Mouse (Mus musculus) G1E (cell line): ENCODE data around the gene Xlr5a. TPM values are rescaled to one million over a fixed set of nuclear protein-coding genes. Genes with fewer than 3 reads are reported as not detected.
"Not testable (repeated sequence)": the region's sequence is repeated elsewhere in the genome, so short reads cannot be mapped to it uniquely, and the experiment has no call there.

Source experiments
- ATAC-seq: 2 replicates; pipeline ENCODE4 v1.8.0; 2016; ENCODE audit warnings: mild to moderate bottlenecking; ENCODE audit not compliant: insufficient number of reproducible peaks, poor library complexity, low FRiP score, severe bottlenecking; ENCODE audit errors: extremely low read depth
- DNase-seq: peaks from one replicate; pipeline ENCODE4 v3.0.0; 2012; ENCODE audit warnings: low spot score
- H3K27me3 ChIP-seq: 2 replicates; pipeline ENCODE4 v1.6.1; 2012; ENCODE audit warnings: mild to moderate bottlenecking, low read length, inconsistent platforms; ENCODE audit not compliant: insufficient read depth
- H3K36me3 ChIP-seq: replicated peaks from 2 replicates; pipeline ENCODE3; 2012; ENCODE audit warnings: mild to moderate bottlenecking, inconsistent platforms
- H3K4me1 ChIP-seq: 2 replicates; pipeline ENCODE4 v1.6.1; 2012; ENCODE audit warnings: low read depth, low read length, inconsistent platforms, mixed read lengths; ENCODE audit not compliant: insufficient read depth
- H3K4me3 ChIP-seq: 2 replicates; pipeline ENCODE4 v1.5.1; 2012; ENCODE audit warnings: low read depth, mild to moderate bottlenecking, inconsistent platforms, low read length, moderate library complexity, mixed read lengths
- H3K9me3 ChIP-seq: replicated peaks from 2 replicates; pipeline ENCODE4 v1.6.1; 2012; ENCODE audit warnings: inconsistent platforms
- CTCF ChIP-seq: IDR thresholded peaks from 2 replicates; pipeline ENCODE4 v1.5.1; 2012; ENCODE audit warnings: low read depth, low read length, inconsistent platforms, mixed read lengths
- GATA1 ChIP-seq: IDR thresholded peaks from 2 replicates; pipeline ENCODE4 v1.6.1; 2012; ENCODE audit warnings: borderline replicate concordance, low read length, inconsistent platforms, mixed read lengths
- GATA2 ChIP-seq: IDR thresholded peaks from 2 replicates; pipeline ENCODE4 v1.6.1; 2012; ENCODE audit warnings: low read depth, low read length, inconsistent platforms, borderline replicate concordance
- POLR2AphosphoS5 ChIP-seq: IDR thresholded peaks from 2 replicates; pipeline ENCODE4 v1.6.1; 2012; ENCODE audit warnings: low read depth, low read length, inconsistent platforms; ENCODE audit not compliant: insufficient replicate concordance
- TAL1 ChIP-seq: conservative IDR thresholded peaks from 2 replicates; pipeline ENCODE4 v1.6.1; 2012; ENCODE audit warnings: low read depth, low read length, inconsistent platforms, mixed read lengths
- polyA plus RNA-seq: library from polyadenylated mRNA; stranded (reverse); fragments of >175 nt; gene quantifications from 2 replicates; pipeline ENCODE4 v1.2.3, GENCODE M21; 2012
- total RNA-seq, 2 experiments: library from RNA; stranded (forward) in 1 of 2; stranded (reverse) in 1 of 2; fragments of 200-1000 nt in 1 of 2; fragments of >200 nt in 1 of 2; fragmentation: Nextera tagmentation in 1 of 2; gene quantifications; 2 replicates each; pipeline ENCODE4 v1.2.3; 2014 to 2017

Xlr5a gene
- total and polyA plus RNA-seq, 3 experiments, result not detected

DNA sequence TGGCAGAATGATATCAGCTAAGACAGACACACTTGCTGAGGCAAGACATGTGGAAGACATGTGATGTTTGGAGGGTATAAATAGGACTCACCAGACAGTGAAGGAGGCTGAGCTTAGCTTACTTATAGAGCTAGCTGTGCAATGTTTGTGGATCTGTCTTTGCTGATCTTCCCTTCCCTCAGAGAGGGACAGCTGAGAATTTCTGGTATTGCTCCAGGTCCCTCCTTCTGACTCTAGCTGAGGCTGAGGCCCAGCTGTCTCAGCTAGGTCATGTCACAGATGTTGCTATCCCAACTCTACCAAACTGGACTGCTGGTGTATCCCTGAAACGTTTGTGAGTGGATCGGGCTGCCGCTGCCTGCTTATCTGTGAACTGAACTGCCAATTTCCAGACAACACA lies 28.3 kb upstream of the Xlr5a start:
- no peaks in the 10 kb centered on the region for H3K4me1 ChIP-seq
- TF ChIP-seq GATA2, result no peak
- TF ChIP-seq TAL1, result no peak
- TF ChIP-seq CTCF, result no peak
- TF ChIP-seq GATA1, result no peak
- no peak for TF ChIP-seq POLR2AphosphoS5
- no peaks in the 10 kb centered on the region for H3K9me3 ChIP-seq
- no peaks in the 10 kb centered on the region for H3K27me3 ChIP-seq
- ATAC-seq (no peak), DNase-seq (no peak)
- H3K36me3 ChIP-seq, result no peaks in the 10 kb centered on the region
- H3K4me3 ChIP-seq, result no peak overlapping the region

DNA sequence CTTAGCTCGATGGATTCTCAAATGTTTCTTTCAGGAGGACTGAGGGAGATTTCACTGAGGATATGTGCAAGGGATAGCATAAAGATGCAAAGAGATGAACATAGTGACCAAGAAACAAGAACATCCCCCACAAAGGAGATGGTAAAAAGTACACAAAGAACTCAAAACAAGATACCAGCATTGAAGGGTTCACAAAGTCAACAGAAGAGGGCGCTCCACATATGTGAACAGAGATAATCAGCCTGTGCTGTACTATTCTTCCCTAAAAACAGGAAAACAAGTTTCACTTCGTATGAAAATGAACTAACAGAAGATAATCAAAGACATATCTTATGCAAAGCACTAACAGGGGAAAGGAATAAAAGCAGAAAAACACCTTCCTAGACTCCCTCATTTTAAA lies 19.7 kb upstream of the Xlr5a start:
- no peak overlapping the region for H3K4me3 ChIP-seq
- no peaks in the 10 kb centered on the region for H3K27me3 ChIP-seq
- no peaks in the 10 kb centered on the region for H3K9me3 ChIP-seq
- no peak for TF ChIP-seq TAL1
- TF ChIP-seq GATA1, result no peak
- no peak for TF ChIP-seq GATA2
- no peak for TF ChIP-seq POLR2AphosphoS5
- TF ChIP-seq CTCF, result no peak
- H3K4me1 ChIP-seq, result no peaks in the 10 kb centered on the region
- no peak for DNase-seq
- no peak for ATAC-seq
- H3K36me3 ChIP-seq, result no peaks in the 10 kb centered on the region

DNA sequence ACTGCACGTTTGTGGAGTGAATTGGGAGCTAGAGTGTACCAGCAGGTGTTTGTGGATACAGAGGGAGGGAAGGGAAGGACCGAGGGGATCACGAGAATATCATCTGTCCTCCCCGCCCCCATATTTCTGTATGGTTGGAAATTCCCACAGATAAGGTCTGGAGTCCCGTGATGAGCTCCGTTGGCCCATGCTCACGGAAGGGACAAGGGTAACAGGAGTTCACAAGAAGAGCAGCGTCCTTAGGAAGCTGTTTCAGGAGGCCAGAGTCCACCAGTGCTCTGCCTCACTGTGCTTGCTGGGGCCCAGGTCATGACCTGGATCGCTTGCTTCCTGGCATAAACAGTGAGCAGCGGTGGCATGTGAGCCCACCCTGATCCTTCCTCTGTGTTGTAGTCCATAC lies 3.0 kb upstream of the Xlr5a start:
- not testable (repeated sequence) for DNase-seq, H3K4me1 ChIP-seq, H3K27me3 ChIP-seq, ATAC-seq, H3K4me3 ChIP-seq, H3K9me3 ChIP-seq, H3K36me3 ChIP-seq

DNA sequence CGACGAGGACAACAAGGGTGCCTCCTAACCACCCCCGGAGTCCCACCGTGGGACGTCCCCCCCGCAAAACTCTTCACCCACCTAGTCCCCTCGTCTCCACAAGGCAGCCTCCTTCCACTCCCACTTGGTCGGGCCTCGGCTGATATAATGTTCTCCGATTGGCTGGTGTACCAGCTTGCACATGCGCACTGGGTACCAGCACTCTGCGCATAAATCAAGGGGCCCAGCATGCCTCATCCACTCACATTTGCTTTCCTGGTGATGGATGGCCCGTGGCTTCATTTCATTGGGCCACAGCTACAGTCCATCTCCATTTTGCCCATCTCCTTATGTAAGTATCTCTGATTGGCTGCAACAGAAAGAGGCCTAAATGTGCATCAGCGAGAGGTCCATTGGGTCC lies 27.5 kb downstream of the Xlr5a start, which contains the start of gene Xlr3c:
Gene Xlr3c, minus strand, starts transcription at position 121 of the 400 bp plus-strand sequence.
- not testable (repeated sequence) for H3K4me3 ChIP-seq, H3K4me1 ChIP-seq, H3K9me3 ChIP-seq, ATAC-seq, H3K27me3 ChIP-seq, DNase-seq, H3K36me3 ChIP-seq

DNA sequence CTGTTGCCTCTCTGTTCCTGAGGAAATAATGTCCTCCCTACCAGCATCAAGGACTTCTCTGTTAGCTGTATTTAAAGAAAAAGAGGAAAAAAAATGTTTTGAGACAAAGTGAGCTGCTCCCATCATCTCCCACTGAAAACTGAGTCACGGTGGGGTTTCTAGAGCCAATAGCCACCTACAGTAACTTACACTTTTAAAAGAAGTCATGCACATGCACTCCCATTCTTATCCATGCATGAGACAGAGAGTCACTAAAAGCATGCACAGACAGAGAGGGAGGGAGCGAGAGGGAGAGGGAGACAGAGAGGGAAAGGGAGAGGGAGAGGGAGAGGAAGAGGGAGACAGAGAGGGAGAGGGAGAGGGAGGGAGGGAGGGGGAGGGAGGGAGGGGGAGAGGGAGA lies 30.3 kb downstream of the Xlr5a start:
- not testable (repeated sequence) for ATAC-seq, H3K9me3 ChIP-seq, DNase-seq, H3K36me3 ChIP-seq, H3K4me3 ChIP-seq, H3K4me1 ChIP-seq, H3K27me3 ChIP-seq

DNA sequence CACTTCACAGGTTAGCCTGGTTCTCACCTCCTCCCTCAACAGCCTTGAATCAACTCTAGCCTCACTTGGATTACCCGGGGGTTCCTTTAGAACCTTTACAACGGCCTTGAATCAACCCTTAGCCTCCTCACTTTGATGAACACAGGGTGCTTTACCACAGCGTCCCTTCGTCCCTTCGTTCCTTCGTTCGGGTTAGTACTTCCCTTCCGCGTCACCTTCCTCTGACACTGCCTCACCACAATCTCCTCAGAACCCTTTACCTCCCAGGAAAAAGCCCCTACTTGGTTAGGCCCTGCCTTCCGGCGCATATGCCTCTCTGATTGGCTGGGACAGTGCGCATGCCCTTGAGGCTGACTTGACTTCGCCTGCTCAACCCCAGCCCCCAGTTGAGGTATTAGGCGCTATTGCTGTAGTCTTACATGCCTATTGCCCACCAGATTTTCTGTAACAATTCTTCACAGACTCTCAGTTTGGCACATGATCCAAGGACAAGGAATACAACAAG lies 49.9 kb downstream of the Xlr5a start, which contains the start of gene Xlr4c:
Gene Xlr4c, minus strand, starts transcription at position 310 of the 505 bp plus-strand sequence.
- ATAC-seq, result not testable (repeated sequence)

DNA sequence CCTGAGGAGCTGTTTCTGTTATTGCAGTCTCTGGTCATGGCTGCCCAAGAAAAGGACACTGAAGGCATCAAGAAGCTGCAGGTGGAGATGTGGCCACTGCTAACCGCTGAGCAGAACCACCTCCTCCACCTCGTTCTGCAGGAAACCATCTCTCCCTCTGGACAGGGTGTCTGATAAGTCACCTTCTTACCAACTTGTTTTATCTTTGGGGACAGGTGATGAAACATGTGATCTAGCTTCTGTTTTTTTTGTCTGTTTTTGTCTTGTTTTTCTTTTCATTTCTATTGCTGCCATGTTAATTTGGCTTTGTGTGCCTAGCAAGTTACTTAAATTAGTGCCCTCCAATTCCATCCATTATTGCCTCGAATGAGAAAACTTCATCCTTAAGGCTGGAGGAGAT lies 63.5 kb downstream of the Xlr5a start:
- DNase-seq (no peak), ATAC-seq (no peak)
- Histone ChIP-seq H3K9me3 (no peaks in the 10 kb centered on the region), H3K4me1 (peaks cover 4% of the 10 kb centered on the region; the same call in 1 of the 2 replicates), H3K36me3 (no peaks in the 10 kb centered on the region), H3K4me3 (peak overlapping the region; percentile 82), H3K27me3 (no peaks in the 10 kb centered on the region)
- TF ChIP-seq CTCF (no peak), GATA2 (no peak), POLR2AphosphoS5 (no peak), GATA1 (no peak), TAL1 (no peak)

More for the DNA sequence above, 49.9 kb downstream of the Xlr5a start, which contains the start of gene Xlr4c:
- not testable (repeated sequence) for H3K36me3 ChIP-seq, H3K27me3 ChIP-seq, H3K4me1 ChIP-seq, DNase-seq, H3K9me3 ChIP-seq, H3K4me3 ChIP-seq
